Mouse (Mus musculus) NIH3T3 (cell line): Measurements from ENCODE around the gene Syt8.

Experiments used
- DNase-seq: peaks from one replicate; pipeline ENCODE4 v3.0.0-alpha.2; 2012; ENCODE audit warnings: low read depth

Syt8 gene

DNA sequence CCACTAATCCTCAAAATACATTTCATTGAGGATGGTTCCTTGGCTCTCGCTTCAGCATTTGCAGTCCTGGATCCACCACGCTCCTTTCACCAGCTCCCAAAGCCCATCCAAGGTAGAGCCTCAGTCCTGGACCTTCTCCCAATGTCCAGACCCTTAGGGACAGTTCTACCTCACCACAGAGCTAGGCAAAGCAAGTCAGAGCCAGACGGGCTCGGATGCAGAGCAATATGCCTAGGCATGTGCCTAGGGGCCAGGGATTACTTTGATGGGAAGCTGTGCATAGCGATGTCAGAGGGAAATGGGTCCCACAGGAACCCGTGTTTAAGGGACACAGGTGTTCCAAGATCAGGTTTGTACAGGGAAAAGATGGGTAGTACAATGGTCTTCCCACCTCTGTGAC, 10.7 kb downstream of the Syt8 start:
- no peak for DNase-seq

DNA sequence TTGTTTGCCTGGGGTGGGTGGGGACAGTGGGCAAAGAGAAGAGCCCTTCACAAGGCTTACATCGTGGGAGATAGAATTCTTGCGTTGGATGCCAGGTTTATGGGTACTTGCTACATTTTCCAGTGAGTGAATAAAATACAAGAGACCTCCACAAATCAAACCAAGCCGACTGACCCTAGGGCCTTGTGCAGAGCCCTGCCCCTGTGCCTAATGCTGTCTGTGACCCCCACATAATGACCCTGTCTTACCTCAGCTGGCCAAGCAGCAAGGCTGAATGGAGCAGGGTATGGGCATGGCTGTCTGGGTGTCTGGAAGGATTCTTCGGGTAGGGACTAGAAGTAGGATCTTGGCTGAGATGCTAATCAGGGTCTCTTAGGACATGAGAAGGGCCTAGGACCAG, 11.6 kb downstream of the Syt8 start:
- DNase-seq: no peak

DNA sequence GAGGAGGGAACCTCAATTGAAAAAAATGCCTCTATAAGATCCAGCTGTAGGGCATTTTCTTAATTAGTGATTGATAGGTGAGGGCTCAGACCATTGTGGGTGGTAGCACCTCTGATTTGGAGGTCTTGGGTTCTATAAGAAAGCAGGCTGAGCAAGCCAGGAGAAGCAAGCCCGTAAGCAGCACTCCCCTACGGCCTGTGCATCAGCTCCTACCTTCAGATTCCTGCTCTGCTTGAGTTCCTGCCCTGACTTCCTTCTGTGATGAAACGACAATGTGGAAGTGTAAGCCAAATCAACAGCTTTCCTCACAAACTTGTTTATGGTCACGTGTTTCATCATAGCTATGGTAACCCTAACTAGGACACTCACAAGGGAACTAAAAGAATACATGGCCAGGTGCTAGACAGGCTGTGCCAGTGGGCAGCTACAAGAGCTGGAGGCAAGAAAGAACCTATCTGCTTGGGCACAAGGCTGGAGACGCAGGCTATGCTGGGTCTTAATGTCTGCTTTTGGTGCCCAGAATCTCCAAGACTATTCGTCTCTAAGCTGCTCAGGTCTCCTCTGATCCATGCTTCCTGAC, 14.5 kb downstream of the Syt8 start:
- DNase-seq: no peak

- DNase-seq: no peak
Measured at GRCm38 (mm10) chr7:142454706-142455105, 20.1 kb downstream of the Syt8 start.

- no peak for DNase-seq
Measured at GRCm38 (mm10) chr7:142455251-142455650, 20.6 kb downstream of the Syt8 start.

DNA sequence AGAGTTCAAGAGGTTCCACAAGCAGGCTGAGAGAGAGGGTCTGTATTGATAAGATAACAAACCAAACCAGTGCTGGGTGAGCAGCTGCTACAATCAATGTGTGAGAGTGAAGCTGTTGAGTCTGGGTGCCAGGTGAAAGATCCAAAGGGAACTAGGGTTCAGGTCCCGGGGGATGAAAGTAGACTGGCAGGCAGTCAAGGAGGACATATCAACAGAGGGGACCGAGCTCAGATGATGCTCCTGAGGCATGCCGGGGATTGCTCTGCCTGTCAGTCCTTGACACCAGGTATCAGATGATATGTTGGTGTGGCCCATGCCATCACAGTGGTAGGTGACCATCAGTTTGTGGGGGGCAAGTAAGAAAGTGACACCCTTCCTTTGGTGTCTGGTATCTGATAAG, 22.2 kb downstream of the Syt8 start:
- DNase-seq: no peak

GRCm38 (mm10) chr7:142457227-142457811, 22.7 kb downstream of the Syt8 start:
- peak; percentile 70 for DNase-seq

- peak; percentile 86 for DNase-seq
Measured at GRCm38 (mm10) chr7:142458026-142458425, 23.4 kb downstream of the Syt8 start.

DNA sequence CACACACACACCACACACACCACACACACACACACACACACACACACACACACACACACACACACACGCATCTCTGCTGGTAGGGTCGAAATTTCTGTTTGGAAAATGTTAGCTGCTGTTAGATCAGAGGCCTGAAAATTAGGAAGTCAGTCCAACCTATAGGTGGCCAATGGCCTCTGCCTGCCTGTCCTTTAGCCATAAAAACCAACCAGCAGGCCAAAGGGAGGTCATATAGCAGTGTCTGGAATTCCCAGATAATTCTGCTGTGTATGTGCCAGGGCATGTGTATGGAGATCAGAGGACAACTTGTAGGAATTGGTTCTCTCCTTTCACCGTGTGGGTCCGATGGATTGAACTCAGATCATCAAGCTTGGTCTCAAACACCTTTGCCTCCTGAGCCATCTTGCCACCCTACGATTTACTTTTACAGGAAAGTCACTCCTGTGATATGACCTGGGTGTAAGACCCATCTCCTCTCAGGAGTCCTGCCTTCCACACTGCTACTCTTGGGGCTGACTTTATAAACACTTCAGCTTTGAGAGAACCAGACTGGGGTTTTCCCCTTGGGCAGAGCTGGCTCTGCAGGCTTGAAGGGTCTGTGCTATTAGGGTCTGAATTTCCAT, 24.1 kb downstream of the Syt8 start:
- no peak for DNase-seq

- no peak for DNase-seq
Measured at GRCm38 (mm10) chr7:142459299-142459691, 24.6 kb downstream of the Syt8 start.

DNA sequence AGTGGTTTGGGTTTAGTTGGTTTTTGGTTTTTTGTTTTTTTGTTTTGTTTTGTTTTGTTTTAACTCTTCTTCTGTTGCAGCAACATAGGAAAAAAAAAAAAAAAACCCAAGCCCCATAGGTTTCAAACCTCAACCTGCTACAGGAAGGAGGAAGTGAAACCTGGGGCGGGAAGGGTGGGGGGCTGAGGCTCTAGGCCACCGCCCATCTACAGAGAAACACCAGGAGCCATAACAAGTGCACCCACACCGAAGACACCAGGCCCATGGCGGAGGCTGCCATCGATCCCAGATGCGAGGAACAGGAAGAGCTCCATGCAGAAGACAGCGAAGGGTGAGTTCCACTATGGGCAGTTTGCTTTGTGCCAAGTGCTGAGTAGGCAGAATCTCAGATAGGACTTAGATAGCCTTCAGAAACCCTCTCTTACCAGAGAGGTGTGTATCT, 26.0 kb downstream of the Syt8 start, which contains the start of gene Lsp1:
Gene Lsp1 (plus strand): TSS at position 174 of the 442 bp plus-strand sequence.
- DNase-seq: no peak

DNA sequence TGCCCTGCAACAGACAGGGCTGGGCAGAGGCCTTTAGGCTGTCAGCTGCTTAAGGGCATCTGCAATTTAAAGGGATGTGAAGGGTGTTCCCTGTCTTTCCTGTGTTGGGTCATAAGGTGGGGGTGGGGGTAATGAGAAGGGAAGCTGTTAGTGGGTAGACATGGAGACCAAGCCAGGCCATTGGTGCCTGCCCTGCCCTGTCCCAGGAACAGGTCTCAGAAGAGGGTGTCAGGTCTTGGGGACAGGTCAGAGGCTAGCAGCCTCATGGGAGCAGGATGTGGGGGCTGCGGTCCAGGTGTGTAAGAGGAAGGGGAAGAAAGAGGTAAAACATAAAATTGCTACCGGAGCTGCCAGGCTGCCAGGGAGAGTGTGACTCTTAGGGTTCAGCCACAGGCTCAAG, 26.8 kb downstream of the Syt8 start:
- no peak for DNase-seq

GRCm38 (mm10) chr7:142462190-142462589, 27.5 kb downstream of the Syt8 start:
- no peak for DNase-seq

DNA sequence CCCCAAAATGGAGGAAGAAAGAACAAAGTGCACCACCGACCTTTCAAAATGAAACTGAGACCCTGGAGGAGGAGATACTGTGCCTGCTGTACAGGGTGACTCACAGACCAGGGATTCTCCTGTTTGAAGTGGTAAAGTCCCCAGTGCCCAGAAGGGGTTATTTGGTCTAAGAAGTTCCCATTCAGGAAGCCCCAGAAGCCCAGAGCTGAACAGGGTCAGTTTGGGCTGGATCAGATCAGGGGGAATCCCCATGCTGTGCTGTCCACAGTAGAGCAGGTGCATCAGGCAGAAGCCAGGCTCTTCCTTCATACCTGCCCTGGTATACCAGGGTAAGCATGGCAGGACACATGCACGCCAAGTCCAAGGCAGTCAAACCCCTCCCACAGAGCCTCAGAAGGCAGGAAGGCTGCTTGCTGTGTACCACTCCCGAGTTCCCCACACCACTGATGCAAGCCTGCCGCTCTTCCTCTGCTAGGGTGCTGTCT, 28.0 kb downstream of the Syt8 start:
- DNase-seq: no peak

DNA sequence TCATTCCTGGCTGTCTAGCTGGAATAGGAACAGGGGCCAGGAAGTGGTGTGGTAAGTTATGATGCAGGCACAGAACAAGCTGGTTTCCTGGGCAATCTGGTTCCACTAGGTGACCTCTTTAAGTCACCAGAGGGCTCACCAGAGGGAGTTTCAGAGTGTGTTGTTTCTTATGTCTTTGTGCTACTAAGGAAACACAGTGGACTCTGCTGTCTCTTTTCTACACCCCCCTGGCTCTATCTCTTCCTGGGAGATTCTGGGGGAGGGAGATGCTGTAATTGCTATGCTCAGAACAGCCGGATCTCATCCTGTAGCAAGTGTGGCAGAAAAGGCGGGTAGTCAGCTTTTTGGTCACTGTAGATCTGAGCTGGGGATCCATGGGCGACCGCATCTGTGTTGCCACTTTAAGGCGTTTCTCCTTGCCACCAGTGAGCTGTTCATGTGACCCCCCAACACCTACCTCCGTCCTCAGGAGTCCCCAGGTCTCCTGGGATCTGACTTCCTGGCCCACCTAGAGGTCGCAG, 35.6 kb downstream of the Syt8 start:
- DNase-seq: peak; percentile 47

GRCm38 (mm10) chr7:142470808-142471413, 36.3 kb downstream of the Syt8 start:
- peak; percentile 95 for DNase-seq

- DNase-seq: peak; percentile 27
Measured at GRCm38 (mm10) chr7:142471414-142471861, 36.8 kb downstream of the Syt8 start.

GRCm38 (mm10) chr7:142471884-142472570, 37.4 kb downstream of the Syt8 start:
- DNase-seq: no peak

GRCm38 (mm10) chr7:142472936-142473335, 38.3 kb downstream of the Syt8 start:
- DNase-seq: no peak

DNA sequence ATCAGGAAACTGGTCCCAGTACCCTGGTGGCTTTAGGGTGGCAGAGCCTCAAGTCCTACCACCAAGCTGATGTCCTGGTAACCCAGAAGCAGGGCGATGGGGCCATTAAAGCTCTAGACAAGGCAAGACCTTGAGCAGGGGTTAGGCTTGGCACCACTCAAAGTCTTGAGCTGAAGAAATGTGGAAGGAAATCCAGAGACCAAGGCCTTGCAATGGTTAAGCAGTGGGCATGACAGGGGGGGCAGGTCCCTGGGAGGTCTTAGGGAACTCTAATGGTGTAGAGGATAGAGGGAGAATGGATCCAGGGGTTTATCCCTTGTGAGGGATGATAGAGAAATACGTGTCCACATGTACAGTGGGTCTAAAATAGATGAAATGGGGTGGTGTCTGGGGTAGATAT, 38.8 kb downstream of the Syt8 start:
- no peak for DNase-seq

DNA sequence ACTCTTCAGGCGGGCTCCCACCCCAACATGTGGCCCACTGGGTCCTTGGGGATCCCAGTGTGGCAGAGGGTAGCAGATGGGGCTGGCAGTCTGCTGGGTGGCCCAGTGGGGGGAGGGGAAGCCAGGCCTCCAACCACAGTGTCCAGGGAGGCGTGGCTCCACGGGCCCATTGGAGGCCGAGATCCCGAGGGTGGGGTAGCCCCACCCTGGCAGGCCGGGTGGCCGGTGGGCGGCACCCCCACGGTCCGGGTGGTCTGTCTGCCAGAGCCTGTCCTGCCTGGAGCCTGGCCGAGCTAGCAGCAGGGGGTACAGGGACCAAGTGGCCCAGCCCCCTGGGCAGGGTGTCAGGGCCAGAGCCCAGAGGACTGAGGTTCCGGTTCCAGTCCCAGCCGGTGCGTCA, 40.1 kb downstream of the Syt8 start:
- no peak for DNase-seq

- DNase-seq: no peak
Measured at GRCm38 (mm10) chr7:142475641-142476040, 41.0 kb downstream of the Syt8 start.
